Mouse (Mus musculus): ENCODE data around the gene Rnf113a1.
"Not testable (repeated sequence)": the region's sequence is repeated elsewhere in the genome, so short reads cannot be mapped to it uniquely, and the experiment has no call there.

The Rnf113a1 gene

DNA sequence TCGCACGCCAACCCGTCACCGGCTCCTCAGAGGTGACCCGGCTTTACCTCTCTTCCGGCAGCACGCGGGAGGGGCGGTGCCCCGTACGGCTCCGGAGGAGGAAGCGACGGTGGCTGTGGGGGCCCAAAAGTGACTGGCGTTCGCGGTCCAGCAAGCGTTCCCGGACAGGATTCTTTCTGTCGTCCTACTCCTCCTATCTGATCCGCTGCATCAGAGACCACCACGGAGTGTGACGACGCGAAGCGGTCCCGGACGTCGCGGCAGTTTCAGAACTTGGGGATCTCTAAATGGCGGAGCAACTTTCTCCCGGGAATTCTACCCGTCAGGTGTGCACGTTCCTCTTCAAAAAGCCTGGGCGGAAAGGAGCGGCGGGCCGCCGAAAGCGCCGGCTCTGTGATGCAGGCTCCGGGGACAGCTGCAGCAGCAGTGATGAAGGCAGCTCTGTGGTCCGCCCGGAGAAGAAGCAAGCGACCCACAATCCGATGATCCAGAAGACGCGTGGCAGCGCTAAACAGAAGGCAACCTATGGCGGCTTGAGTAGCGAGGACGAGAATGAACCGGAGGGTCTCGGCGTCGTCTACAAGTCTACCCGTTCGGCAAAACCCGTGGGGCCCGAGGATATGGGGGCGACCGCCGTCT, at the start of gene Rnf113a1, which contains the start of gene Ndufa1:
Gene Rnf113a1 (plus strand): TSS at position 141 of the 639 bp plus-strand sequence.
Gene Ndufa1 (minus strand): TSS at position 59 of the 639 bp plus-strand sequence.
- DNase-seq (ENCODE audit: low spot score in 2 of 2), result peak; percentile 79 to 89

- no peak for DNase-seq (ENCODE audit: low spot score in 2 of 2)
These were observed 49.3 kb upstream of the Rnf113a1 start for GRCm38 (mm10) chrX:37141732-37142131.

- DNase-seq (ENCODE audit: low spot score in 2 of 2), result not testable (repeated sequence)
These were observed 46.5 kb upstream of the Rnf113a1 start for GRCm38 (mm10) chrX:37144498-37144897.

DNA sequence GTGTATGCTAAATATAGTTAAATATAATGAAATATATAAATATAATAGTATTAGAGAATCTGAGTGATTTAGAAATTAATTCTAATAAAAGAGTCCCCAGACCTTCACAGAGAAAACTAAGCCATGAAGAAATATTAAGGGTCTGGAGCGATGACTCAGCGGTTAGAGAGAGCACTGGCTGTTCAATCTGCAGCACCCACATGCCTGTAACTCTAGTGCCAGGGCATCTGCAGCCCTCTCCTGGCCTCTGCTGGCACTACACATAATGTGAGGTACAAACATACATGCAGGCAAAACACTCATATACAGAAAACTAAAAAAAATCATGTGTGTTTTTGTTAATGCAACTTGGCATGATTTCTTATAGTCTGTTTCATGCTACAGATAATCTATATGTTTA, 46.1 kb upstream of the Rnf113a1 start:
- peak in 1 of 2 experiments; percentile 32 for DNase-seq (ENCODE audit: low spot score in 2 of 2)

- no peak for DNase-seq (ENCODE audit: low spot score in 2 of 2)
These were observed 33.2 kb upstream of the Rnf113a1 start for GRCm38 (mm10) chrX:37157839-37158238.

- DNase-seq (ENCODE audit: low spot score in 2 of 2), result no peak
These were observed 29.9 kb upstream of the Rnf113a1 start for GRCm38 (mm10) chrX:37161169-37161568.

- DNase-seq (ENCODE audit: low spot score in 2 of 2), result no peak
These were observed 27.9 kb upstream of the Rnf113a1 start for GRCm38 (mm10) chrX:37163115-37163514.

GRCm38 (mm10) chrX:37167085-37167484, 24.0 kb upstream of the Rnf113a1 start:
- DNase-seq (ENCODE audit: low spot score in 2 of 2), result peak; percentile 22 to 67

DNA sequence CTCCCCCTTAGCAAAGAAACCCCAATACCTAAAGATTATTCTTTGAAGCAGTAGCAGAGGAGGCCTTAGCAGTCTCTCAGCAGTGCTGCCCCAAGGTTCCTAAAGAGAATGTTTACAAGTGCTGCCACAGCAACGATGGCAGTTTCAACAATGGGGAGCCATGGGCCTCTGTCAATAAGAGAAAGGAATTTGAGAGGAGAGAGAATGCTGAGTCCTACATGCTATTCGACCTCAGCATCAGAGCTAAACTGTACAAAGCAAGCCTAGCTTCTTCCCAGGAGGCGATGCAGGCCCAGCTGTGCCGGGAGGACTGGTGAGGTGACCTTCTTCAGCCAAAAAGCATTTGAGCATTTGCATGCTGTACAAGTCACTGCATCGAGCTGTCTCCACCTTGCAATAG, 22.3 kb upstream of the Rnf113a1 start, which contains the start of gene Akap14:
Gene Akap14 (minus strand): TSS at position 101 of the 400 bp plus-strand sequence.
- DNase-seq (ENCODE audit: low spot score in 2 of 2), result no peak

DNA sequence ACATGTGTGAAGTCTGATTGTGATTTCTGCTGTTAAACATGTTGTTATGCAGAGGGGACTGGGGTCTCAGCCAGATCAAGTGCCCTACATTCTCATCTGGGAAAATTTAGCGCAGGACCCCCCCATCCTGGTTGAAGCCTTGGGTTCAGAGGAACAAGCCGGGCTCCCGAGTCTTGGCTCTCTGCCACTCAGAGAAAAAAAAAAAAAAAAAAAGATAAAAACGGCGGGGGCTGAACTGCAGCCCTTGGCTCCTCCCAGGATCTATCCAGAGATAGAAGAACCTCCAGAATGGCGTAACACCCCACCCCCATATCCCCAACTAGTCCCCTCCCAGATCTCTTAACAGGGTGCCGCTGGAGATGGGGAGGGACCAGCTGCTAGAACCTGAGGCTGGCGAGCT, 6.6 kb upstream of the Rnf113a1 start:
- DNase-seq (ENCODE audit: low spot score in 2 of 2), result not testable (repeated sequence)

- no peak for DNase-seq (ENCODE audit: low spot score in 2 of 2)
These were observed 315 bp upstream of the Rnf113a1 start for GRCm38 (mm10) chrX:37190755-37191104.

GRCm38 (mm10) chrX:37191744-37192379, 817 bp downstream of the Rnf113a1 start:
- no peak for DNase-seq (ENCODE audit: low spot score in 2 of 2)

GRCm38 (mm10) chrX:37198676-37199075, 7.6 kb downstream of the Rnf113a1 start:
- DNase-seq (ENCODE audit: low spot score in 2 of 2), result no peak

DNA sequence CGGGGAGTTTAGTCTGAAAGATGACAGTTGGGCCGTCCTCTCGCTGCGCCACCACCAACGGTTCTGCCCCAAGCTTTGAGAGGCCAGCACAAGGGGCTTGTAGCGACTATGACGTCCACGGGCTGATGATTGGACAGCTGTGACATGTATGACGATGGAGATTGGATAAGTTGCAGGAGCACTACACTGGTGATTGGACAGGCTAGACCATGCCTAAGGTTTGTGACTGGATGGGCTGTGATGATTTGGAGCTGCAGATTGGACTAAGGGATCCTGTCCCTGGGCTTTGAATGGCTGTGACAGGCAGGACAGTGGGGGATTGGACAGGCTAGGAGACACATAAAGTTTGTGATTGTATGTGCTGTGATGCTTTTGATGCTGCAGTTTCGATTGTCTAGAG, 19.9 kb downstream of the Rnf113a1 start, which contains the start of gene Gm9:
Gene Gm9 (minus strand): TSS at position 101 of the 400 bp plus-strand sequence.
- no peak for DNase-seq (ENCODE audit: low spot score in 2 of 2)

GRCm38 (mm10) chrX:37222158-37222557, 31.1 kb downstream of the Rnf113a1 start, which contains the start of gene Rhox1:
TSS of gene Rhox1 (minus strand) at chrX:37222258.
- not testable (repeated sequence) for DNase-seq (ENCODE audit: low spot score in 2 of 2)
